Mouse (Mus musculus) limb, embryonic 11.5 days (tissue): ENCODE data around the gene Ap1s3. TPM values are rescaled to one million over a fixed set of nuclear protein-coding genes. Genes with fewer than 3 reads are reported as not detected.

Experiments used
- ATAC-seq: fragments of 200-750 bp; cut with Nextera tagmentation; 2 replicates; pipeline ENCODE4 v1.8.0; 2017; ENCODE audit warnings: low read depth; ENCODE audit not compliant: insufficient number of reproducible peaks, low FRiP score, low TSS enrichment
- DNase-seq: peaks from one replicate; pipeline ENCODE4 v3.0.0-alpha.2; 2015; ENCODE audit warnings: low spot score
- H3K27ac ChIP-seq: fragments of 300-500 bp; sonication (generic); replicated peaks from 2 replicates; pipeline ENCODE4 v1.5.1; 2014; ENCODE audit warnings: low read depth, mild to moderate bottlenecking, low read length
- H3K27me3 ChIP-seq: fragments of 300-500 bp; sonication (generic); 2 replicates; pipeline ENCODE4 v1.6.1; 2014; ENCODE audit warnings: mild to moderate bottlenecking, low read length, mixed read lengths; ENCODE audit not compliant: control insufficient read depth, insufficient read depth
- H3K36me3 ChIP-seq: fragments of 300-500 bp; sonication (generic); 2 replicates; pipeline ENCODE4 v1.6.1; 2014; ENCODE audit warnings: mild to moderate bottlenecking, low read length, moderate library complexity, mixed read lengths; ENCODE audit not compliant: control insufficient read depth, insufficient read depth
- H3K4me1 ChIP-seq: fragments of 300-500 bp; sonication (generic); 2 replicates; pipeline ENCODE4 v1.6.1; 2014; ENCODE audit warnings: low read length, mixed read lengths; ENCODE audit not compliant: control insufficient read depth, insufficient read depth
- H3K4me2 ChIP-seq: fragments of 300-500 bp; sonication (generic); 2 replicates; pipeline ENCODE4 v1.6.1; 2014; ENCODE audit warnings: low read depth, mild to moderate bottlenecking, moderate library complexity; ENCODE audit not compliant: severe bottlenecking
- H3K4me3 ChIP-seq: fragments of 300-500 bp; sonication (generic); 2 replicates; pipeline ENCODE4 v1.5.1; 2014; ENCODE audit warnings: low read depth, low read length
- H3K9ac ChIP-seq: fragments of 300-500 bp; sonication (generic); 2 replicates; pipeline ENCODE4 v1.6.1; 2014; ENCODE audit warnings: mild to moderate bottlenecking, low read length
- H3K9me3 ChIP-seq: fragments of 300-500 bp; sonication (generic); 2 replicates; pipeline ENCODE4 v1.6.1; 2016; ENCODE audit warnings: low read length; ENCODE audit not compliant: control insufficient read depth
- WGBS: fragments of 180-500 bp; shearing (Covaris S2); extraction: QIAGEN DNeasy Blood & Tissue Kit; methylation state at CpG from one replicate; pipeline ENCODE4 v1.1.7; 2014; 5-methylcytosine and 5-hydroxymethylcytosine counted together
- polyA plus RNA-seq: library from polyadenylated mRNA; unstranded; fragments of >200 nt; fragmentation: Nextera tagmentation; extraction: Ambion mirVana; gene quantifications from 2 replicates; pipeline ENCODE4 v1.2.1, GENCODE M21; 2014

Ap1s3 gene
- polyA plus RNA-seq, 1 experiment from 2014 or later = 0.88 TPM

DNA sequence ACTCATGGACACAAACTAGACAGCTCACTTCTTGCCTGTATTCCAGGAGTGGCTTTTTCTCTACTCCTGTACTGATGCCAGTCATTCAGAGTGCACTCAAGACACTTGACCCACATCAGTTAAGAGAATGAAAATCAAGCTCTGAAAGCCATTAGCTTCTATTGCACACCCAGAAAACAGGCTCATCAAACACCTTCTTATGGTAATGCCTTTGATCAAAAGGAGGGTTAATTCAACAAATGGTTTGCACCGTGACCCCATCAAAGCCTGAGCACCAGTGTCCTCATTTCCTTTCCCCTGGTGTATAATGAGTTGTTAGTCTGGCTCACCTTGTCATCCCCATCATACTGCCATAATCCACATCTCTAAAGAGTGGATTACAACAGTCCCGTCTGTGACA, 69.3 kb downstream of the Ap1s3 start:
- Histone ChIP-seq H3K9ac (no peak overlapping the region), H3K4me1 (no peaks in the 10 kb centered on the region), H3K4me2 (no peak overlapping the region), H3K27ac (no peak overlapping the region), H3K36me3 (no peaks in the 10 kb centered on the region), H3K27me3 (no peaks in the 10 kb centered on the region), H3K4me3 (no peak overlapping the region), H3K9me3 (no peaks in the 10 kb centered on the region)
- 22% methylated on average over 2 of the region's 2 CpGs for WGBS
- DNase-seq (no peak), ATAC-seq (no peak)

DNA sequence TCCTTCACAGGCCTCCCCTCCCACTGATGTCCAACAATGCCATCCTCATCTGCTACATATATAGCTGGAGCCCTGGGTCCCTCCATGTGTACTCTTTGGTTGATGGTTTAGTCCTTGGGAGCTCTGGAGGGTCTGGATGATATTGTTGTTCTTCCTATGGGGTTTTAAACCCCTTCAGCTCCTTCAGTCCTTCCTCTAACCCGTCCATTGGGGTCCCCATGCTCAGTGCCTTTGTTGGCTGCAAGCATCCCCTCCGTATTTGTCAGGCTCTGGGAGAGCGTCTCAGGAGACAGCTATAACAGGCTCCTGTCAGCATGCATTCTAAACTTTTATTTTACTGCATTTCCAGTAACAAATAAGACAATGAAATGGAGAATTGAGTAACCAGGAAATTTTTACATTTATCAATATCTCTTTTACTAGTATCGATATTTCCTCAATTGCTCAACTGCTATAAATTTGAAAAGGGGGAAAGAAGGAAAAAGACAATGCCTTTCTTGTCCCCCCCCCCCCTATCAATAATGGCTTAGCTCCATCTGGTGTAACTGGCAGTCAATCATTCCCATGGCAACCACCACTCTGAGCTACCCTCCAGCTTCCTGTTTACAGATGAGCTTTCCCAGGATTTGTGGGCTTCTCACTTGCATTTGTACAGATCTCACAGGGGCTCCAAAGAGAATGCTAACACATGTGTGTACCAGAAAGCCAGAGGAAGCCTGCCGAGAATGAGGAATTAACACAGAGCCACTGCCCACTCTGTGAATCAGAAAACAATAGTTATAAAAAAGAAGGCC, 73.2 kb downstream of the Ap1s3 start:
- 64% methylated on average over 5 of the region's 5 CpGs for WGBS
- H3K36me3 ChIP-seq = no peaks in the 10 kb centered on the region
- no peaks in the 10 kb centered on the region for H3K27me3 ChIP-seq
- ATAC-seq = no peak
- no peak overlapping the region for H3K4me3 ChIP-seq
- no peaks in the 10 kb centered on the region for H3K4me1 ChIP-seq
- H3K9me3 ChIP-seq = no peaks in the 10 kb centered on the region
- no peak for DNase-seq
- no peak overlapping the region for H3K27ac ChIP-seq
- H3K4me2 ChIP-seq = no peak overlapping the region
- H3K9ac ChIP-seq = no peak overlapping the region

- Histone ChIP-seq H3K36me3 (no peaks in the 10 kb centered on the region), H3K9ac (no peak overlapping the region), H3K4me3 (no peak overlapping the region), H3K27ac (no peak overlapping the region), H3K4me2 (no peak overlapping the region), H3K9me3 (no peaks in the 10 kb centered on the region), H3K27me3 (no peaks in the 10 kb centered on the region), H3K4me1 (no peaks in the 10 kb centered on the region)
- WGBS = 85% methylated on average over 4 of the region's 4 CpGs
- ATAC-seq = no peak
- no peak for DNase-seq
These were observed 79.0 kb downstream of the Ap1s3 start for GRCm38 (mm10) chr1:79592721-79593277.

GRCm38 (mm10) chr1:79591091-79591490, 80.7 kb downstream of the Ap1s3 start:
- ATAC-seq = no peak
- H3K36me3 ChIP-seq = no peaks in the 10 kb centered on the region
- no peak overlapping the region for H3K4me2 ChIP-seq
- H3K9me3 ChIP-seq = no peaks in the 10 kb centered on the region
- H3K9ac ChIP-seq = no peak overlapping the region
- no peak overlapping the region for H3K27ac ChIP-seq
- no peaks in the 10 kb centered on the region for H3K27me3 ChIP-seq
- H3K4me1 ChIP-seq = no peaks in the 10 kb centered on the region
- WGBS = 93% methylated on average over 1 of the region's 1 CpGs
- no peak overlapping the region for H3K4me3 ChIP-seq
- DNase-seq = no peak

GRCm38 (mm10) chr1:79589971-79590763, 81.6 kb downstream of the Ap1s3 start:
- Histone ChIP-seq H3K27me3 (no peaks in the 10 kb centered on the region), H3K4me3 (no peak overlapping the region), H3K36me3 (no peaks in the 10 kb centered on the region), H3K9me3 (no peaks in the 10 kb centered on the region), H3K9ac (no peak overlapping the region), H3K4me2 (no peak overlapping the region), H3K4me1 (no peaks in the 10 kb centered on the region), H3K27ac (no peak overlapping the region)
- DNase-seq = no peak
- WGBS = 89% methylated on average over 4 of the region's 4 CpGs
- ATAC-seq = no peak

DNA sequence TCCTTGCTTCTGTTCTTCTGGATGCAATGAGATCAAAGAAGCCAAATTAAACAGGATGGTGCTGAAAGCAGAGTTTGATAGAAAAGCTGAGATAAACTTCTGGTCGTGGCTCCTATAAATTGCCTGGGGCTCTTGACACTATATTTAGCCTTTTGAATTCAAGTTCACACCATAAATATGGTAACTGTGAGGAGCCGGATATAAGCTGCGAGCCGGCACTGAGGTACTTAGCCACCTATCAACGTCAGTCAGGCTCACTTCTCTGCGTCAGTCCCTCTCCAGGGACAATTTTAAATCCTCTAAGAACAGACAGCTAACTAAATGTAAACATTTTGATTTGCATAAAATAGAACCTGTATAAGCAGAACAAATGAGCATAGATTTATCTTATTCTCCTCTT, 82.3 kb downstream of the Ap1s3 start:
- Histone ChIP-seq H3K27ac (no peak overlapping the region), H3K36me3 (no peaks in the 10 kb centered on the region), H3K9me3 (no peaks in the 10 kb centered on the region), H3K4me1 (no peaks in the 10 kb centered on the region), H3K4me3 (no peak overlapping the region), H3K4me2 (no peak overlapping the region), H3K9ac (no peak overlapping the region), H3K27me3 (no peaks in the 10 kb centered on the region)
- ATAC-seq (no peak), DNase-seq (no peak)
- 62% methylated on average over 6 of the region's 6 CpGs for WGBS

DNA sequence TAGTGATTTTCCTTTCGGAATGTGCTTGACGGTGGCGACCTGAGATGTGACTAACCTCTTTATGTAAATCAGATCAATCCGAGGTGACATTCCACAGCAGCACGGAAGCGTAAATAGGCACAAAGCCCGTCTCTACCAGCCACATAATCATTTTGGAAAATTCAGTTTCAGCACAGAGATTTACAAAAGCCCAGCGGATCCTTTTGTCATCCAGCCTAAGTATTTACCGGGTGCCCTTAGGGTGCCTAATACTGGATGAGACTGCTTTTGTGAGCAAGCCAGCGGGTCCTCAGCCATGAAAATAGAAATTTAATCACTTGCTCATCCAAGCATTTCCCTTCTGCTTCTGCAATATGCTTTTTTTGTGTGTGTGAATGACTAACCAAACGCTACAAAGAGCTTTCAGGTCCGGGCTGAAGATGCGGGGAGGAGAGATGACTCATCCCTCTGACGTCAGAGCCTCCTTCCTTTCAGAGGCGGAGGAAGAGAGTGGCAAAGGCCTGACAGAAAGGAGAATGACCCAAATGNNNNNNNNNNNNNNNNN, 90.6 kb downstream of the Ap1s3 start:
- Histone ChIP-seq H3K4me1 (no peaks in the 10 kb centered on the region), H3K4me3 (no peak overlapping the region), H3K36me3 (no peaks in the 10 kb centered on the region), H3K9me3 (no peaks in the 10 kb centered on the region), H3K27ac (no peak overlapping the region), H3K4me2 (peak overlapping the region; percentile 26; the same call in 1 of the 2 replicates), H3K9ac (no peak overlapping the region), H3K27me3 (no peaks in the 10 kb centered on the region)
- DNase-seq = peak; percentile 35
- WGBS = 15% methylated on average over 15 of the region's 15 CpGs
- ATAC-seq = no peak

- Histone ChIP-seq H3K9me3 (no peaks in the 10 kb centered on the region), H3K9ac (no peak overlapping the region), H3K4me2 (no peak overlapping the region), H3K27ac (no peak overlapping the region), H3K36me3 (no peaks in the 10 kb centered on the region), H3K4me1 (no peaks in the 10 kb centered on the region), H3K27me3 (no peaks in the 10 kb centered on the region), H3K4me3 (no peak overlapping the region)
- DNase-seq = no peak
- no peak for ATAC-seq
- WGBS = 92% methylated on average over 3 of the region's 3 CpGs
These were observed 94.4 kb downstream of the Ap1s3 start for GRCm38 (mm10) chr1:79577357-79577756.
